Mouse (Mus musculus): ENCODE measurements around the gene Psg19. TPM values are rescaled to one million over a fixed set of nuclear protein-coding genes. Genes with fewer than 3 reads are reported as not detected.

Gene Psg19
- total RNA-seq, 4 experiments from 2014 or later: not detected

DNA sequence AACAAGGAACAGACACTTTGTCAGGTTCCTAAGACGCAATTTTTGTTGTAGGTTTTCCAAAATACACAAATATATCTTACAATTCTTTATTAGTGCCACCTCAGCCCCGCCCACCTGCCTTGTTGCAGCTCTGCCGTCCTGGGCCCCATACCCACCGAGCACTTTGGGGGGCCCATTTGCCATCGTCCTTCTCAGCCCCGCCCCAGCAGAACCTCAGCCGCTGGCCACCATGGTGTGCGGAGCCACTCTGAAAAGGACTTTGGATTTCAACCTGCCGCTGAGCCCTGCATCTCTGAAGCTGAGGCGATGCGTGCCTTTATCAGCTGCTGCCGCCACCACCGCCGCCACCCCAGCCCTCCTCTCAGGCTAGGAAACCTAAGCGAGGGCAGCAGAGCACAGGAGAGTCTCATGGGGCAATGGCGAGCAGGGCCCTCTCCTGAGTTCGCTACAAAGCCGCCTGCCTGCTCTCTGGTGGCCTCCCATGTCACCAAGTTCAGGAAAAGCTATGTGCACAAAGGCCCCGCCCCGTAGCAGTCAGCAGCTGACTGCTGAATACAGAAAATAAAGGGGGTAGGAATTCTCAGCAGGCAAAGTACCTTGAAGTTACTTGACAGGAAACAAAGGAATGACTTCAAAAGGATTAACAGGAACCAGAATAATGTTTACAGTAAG lies 52.0 kb downstream of the Psg19 start:
- DNase-seq (ENCODE audit: low spot score in 2 of 2): no peak

Other genes with a start within 250 kb of the Psg19 start
- gene Psg27, start 231.2 kb downstream of the Psg19 start, total RNA-seq (2022): not detected
- gene Psg23, start 182.0 kb downstream of the Psg19 start, total RNA-seq (2022): not detected
- not detected for gene Psg21, start 141.8 kb downstream of the Psg19 start, total RNA-seq (2022)
- under 1 TPM in 1 of 4 experiments, not detected in 3; 0.26 TPM for gene Psg20, start 112.3 kb downstream of the Psg19 start, total RNA-seq (2022)
- gene Psg22, start 80.4 kb downstream of the Psg19 start, total RNA-seq (2022): not detected
- not detected for gene Psg17, start 23.1 kb upstream of the Psg19 start, total RNA-seq (2022)
- 1 to 10 TPM; 1.5 to 2.2 (median 1.9) TPM for gene Mill2, start 41.4 kb upstream of the Psg19 start, total RNA-seq (2022)
- 10 to 100 TPM in 3 of 4 experiments, 1 to 10 TPM in 1; 9.4 to 15.3 (median 12.8) TPM for gene Pglyrp1, start 72.8 kb upstream of the Psg19 start, total RNA-seq (2022)
- gene Ccdc61, start 111.9 kb upstream of the Psg19 start, total RNA-seq (2022): 10 to 100 TPM; 11.5 to 12.8 (median 12.2) TPM
- 10 to 100 TPM; 67.1 to 75.1 (median 69.9) TPM for gene Nova2, start 127.4 kb upstream of the Psg19 start, total RNA-seq (2022)
- 1 to 10 TPM in 2 of 4 experiments, under 1 TPM in 2; 0.53 to 1.3 (median 1.0) TPM for gene Nanos2, start 188.9 kb upstream of the Psg19 start, total RNA-seq (2022)
- gene Mypop, start 192.7 kb upstream of the Psg19 start, total RNA-seq (2022): 10 to 100 TPM; 54.2 to 60.5 (median 57.6) TPM
- 10 to 100 TPM; 51.2 to 54.1 (median 53.2) TPM for gene Irf2bp1, start 205.5 kb upstream of the Psg19 start, total RNA-seq (2022)
- not detected for gene Foxa3, start 225.0 kb upstream of the Psg19 start, total RNA-seq (2022)
- gene Sympk, start 225.9 kb upstream of the Psg19 start, total RNA-seq (2022): 100 to 1,000 TPM; 104 to 113 (median 111) TPM

Measured in left cerebral cortex, adult 8-10 months (tissue).